Mouse (Mus musculus) midbrain, postnatal 0 days (tissue): ENCODE measurements around the gene Btk. TPM values are rescaled to one million over a fixed set of nuclear protein-coding genes. Genes with fewer than 3 reads are reported as not detected.

Experiments used
- ATAC-seq: fragments of 200-750 bp; cut with Nextera tagmentation; 2 replicates; pipeline ENCODE4 v1.8.0; 2017; ENCODE audit warnings: moderate number of reproducible peaks, mild to moderate bottlenecking, moderate TSS enrichment, moderate library complexity; ENCODE audit not compliant: low FRiP score
- DNase-seq: peaks from one replicate; pipeline ENCODE4 v3.0.0-alpha.2; 2015; ENCODE audit warnings: low spot score
- H3K27ac ChIP-seq: fragments of 300-500 bp; sonication (generic); 2 replicates; pipeline ENCODE4 v1.5.1; 2014; ENCODE audit warnings: low read depth, mild to moderate bottlenecking, low read length, mixed read lengths
- H3K27me3 ChIP-seq: fragments of 300-500 bp; sonication (generic); 2 replicates; pipeline ENCODE4 v1.6.1; 2014; ENCODE audit warnings: low read length, control low read depth, mixed read lengths; ENCODE audit not compliant: insufficient read depth
- H3K36me3 ChIP-seq: fragments of 300-500 bp; sonication (generic); 2 replicates; pipeline ENCODE4 v1.6.1; 2014; ENCODE audit warnings: low read length, control low read depth, mixed read lengths; ENCODE audit not compliant: insufficient read depth
- H3K4me1 ChIP-seq: fragments of 300-500 bp; sonication (generic); 2 replicates; pipeline ENCODE4 v1.6.1; 2014; ENCODE audit warnings: mild to moderate bottlenecking, control low read depth, antibody characterized with exemption, low read length, mixed read lengths; ENCODE audit not compliant: insufficient read depth
- H3K4me2 ChIP-seq: fragments of 300-500 bp; sonication (generic); 2 replicates; pipeline ENCODE4 v1.6.1; 2014; ENCODE audit warnings: low read depth, mild to moderate bottlenecking, low read length, mixed read lengths; ENCODE audit not compliant: poor library complexity, severe bottlenecking
- H3K4me3 ChIP-seq: fragments of 300-500 bp; sonication (generic); 2 replicates; pipeline ENCODE4 v1.5.1; 2014; ENCODE audit warnings: low read depth, mild to moderate bottlenecking, low read length, moderate library complexity
- H3K9ac ChIP-seq: fragments of 300-500 bp; sonication (generic); replicated peaks from 2 replicates; pipeline ENCODE4 v1.6.1; 2014; ENCODE audit warnings: mild to moderate bottlenecking, low read length, moderate library complexity, mixed read lengths; ENCODE audit not compliant: poor library complexity, severe bottlenecking
- H3K9me3 ChIP-seq: fragments of 300-500 bp; sonication (generic); 2 replicates; pipeline ENCODE4 v1.6.1; 2016; ENCODE audit warnings: low read length, control low read depth
- CTCF ChIP-seq: IDR thresholded peaks from 2 replicates; pipeline ENCODE4 v1.5.1; 2016; ENCODE audit warnings: antibody characterized with exemption, mild to moderate bottlenecking
- WGBS: fragments of 180-500 bp; shearing (Covaris S2); extraction: QIAGEN DNeasy Blood & Tissue Kit; methylation state at CpG from one replicate; pipeline ENCODE4 v1.1.7; 2014; 5-methylcytosine and 5-hydroxymethylcytosine counted together
- polyA plus RNA-seq: library from polyadenylated mRNA; unstranded; fragments of >200 nt; fragmentation: Nextera tagmentation; extraction: Ambion mirVana; gene quantifications from 2 replicates; pipeline ENCODE4 v1.2.1, GENCODE M21; 2015
- total RNA-seq: library from RNA; depleted of rRNA; stranded (reverse); fragments of >200 nt; gene quantifications from 2 replicates; pipeline ENCODE4 v1.2.3, GENCODE M21; 2014; rRNA removed

Gene Btk
- 0.27 and 0.52 TPM in 2 replicates for total RNA-seq
- polyA plus RNA-seq, result 0.48 and 0.56 TPM in 2 replicates

DNA sequence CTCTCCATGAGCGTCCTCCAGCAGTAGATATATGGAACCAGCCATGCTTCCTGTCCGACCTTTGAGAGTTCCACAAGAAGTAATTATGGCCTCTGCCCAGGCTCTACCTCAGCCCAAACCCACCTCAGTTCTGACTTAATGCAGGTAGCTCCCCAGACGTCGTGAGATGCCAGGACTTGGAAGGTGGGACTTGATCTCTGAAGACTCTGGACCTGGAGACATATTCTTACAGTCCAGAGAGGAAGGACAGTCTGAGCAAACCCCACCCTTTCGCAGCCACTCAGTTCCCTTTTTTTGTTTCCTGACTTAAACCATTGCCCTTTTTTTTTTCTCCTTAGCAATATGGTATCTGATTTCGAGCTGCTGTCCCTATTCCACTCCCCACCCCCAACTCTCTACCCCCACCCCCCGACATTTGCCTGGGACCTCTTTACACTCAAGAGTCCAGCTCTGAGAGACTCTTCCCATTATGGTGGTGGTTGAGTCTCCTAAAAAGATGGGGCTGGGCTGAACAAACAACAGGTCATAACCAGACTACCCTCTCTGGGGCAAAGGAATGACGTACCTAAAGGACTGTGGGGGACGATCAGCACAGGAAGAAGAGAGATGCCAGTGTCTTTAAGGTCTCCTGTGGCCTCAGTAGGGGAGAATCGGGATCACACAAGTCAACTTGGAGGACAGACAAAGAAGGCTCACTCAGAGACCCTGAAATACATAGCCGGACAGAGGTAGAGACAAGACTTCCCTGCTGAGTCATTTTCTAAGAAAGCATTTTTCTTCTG, at the start of gene Btk:
Gene Btk, minus strand, starts transcription at position 683 of the 782 bp plus-strand sequence.
- ATAC-seq (no peak), DNase-seq (no peak)
- no peak for TF ChIP-seq CTCF
- WGBS, result 82% methylated on average over 11 of the region's 11 CpGs
- Histone ChIP-seq H3K9me3 (no peaks in the 10 kb centered on the region), H3K27me3 (no peaks in the 10 kb centered on the region), H3K4me3 (no peak within 1 kb of the TSS), H3K9ac (no peak within 1 kb of the TSS), H3K27ac (no peak within 1 kb of the TSS), H3K4me1 (no peaks in the 10 kb centered on the region), H3K36me3 (no peaks in the 10 kb centered on the region), H3K4me2 (no peak within 1 kb of the TSS)

DNA sequence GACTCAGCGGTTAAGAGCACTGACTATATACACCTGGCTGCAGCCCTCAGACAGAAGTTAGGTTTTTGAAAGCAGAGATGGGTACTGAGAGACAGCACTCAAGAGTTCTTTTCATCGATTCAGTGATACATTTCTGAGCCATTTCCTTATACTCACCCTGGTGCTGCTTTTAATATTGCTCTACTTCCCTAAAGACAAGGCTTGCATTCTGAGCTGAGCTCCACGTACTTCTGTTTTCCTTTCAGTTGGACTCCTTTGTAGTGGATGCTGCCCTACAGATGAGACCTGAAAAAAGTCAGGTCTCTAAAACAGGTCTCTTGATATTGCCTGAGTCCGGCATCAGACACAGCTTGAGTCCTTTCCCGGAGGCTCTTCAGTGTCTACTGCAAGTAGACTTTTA, 49.3 kb upstream of the Btk start:
- H3K9ac ChIP-seq, result no peak overlapping the region
- no peaks in the 10 kb centered on the region for H3K27me3 ChIP-seq
- 87% methylated on average over 5 of the region's 5 CpGs for WGBS
- DNase-seq (no peak), ATAC-seq (no peak)
- no peak overlapping the region for H3K4me3 ChIP-seq
- no peak overlapping the region for H3K27ac ChIP-seq
- H3K4me1 ChIP-seq, result no peaks in the 10 kb centered on the region
- H3K9me3 ChIP-seq, result no peaks in the 10 kb centered on the region
- no peak for TF ChIP-seq CTCF
- no peaks in the 10 kb centered on the region for H3K36me3 ChIP-seq
- H3K4me2 ChIP-seq, result no peak overlapping the region

DNA sequence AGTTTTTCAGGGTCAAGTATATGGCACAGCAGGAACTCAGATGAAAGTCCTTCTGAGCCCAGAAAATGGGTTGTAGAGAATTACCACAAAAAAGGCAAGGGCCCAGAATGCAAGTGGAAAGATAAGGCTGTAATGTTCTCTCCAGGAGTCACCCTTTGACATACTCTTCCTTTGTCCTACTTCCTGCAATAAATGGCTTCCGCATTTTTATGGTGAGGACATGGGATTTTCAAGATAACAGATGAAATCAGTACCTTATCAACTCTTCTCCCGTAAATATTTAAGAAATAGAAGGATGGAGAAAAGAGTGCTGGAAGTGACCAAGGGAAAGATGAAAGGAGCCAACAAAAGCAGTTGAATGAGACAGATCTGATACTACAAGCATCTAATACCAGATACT, 44.8 kb upstream of the Btk start:
- Histone ChIP-seq H3K27ac (no peak overlapping the region), H3K4me2 (no peak overlapping the region), H3K27me3 (no peaks in the 10 kb centered on the region; the same call in 1 of the 2 replicates), H3K4me3 (no peak overlapping the region), H3K4me1 (no peaks in the 10 kb centered on the region), H3K9me3 (no peaks in the 10 kb centered on the region), H3K9ac (no peak overlapping the region), H3K36me3 (no peaks in the 10 kb centered on the region)
- DNase-seq, result no peak
- TF ChIP-seq CTCF, result no peak
- WGBS, result 81% methylated on average over 2 of the region's 2 CpGs
- no peak for ATAC-seq

DNA sequence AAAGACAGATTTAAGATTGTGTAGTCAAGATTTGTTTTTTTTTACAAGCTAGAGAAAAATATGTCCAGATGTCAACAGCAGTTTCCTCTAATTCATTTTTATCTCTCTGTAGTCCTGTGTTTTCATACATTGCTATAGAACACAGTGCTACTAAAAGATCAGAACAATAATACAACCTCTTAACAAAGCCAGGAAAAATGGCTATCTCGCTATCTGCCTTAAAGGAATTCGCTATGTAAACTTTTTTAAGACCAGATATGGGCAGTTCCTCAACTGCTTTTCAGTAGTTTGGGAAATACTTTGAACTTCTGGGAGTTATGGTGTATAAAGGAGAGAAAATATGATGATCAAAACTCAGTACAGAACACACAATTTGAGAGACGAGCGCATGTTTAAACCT, 40.0 kb upstream of the Btk start:
- Histone ChIP-seq H3K9me3 (no peaks in the 10 kb centered on the region), H3K4me3 (no peak overlapping the region), H3K27ac (no peak overlapping the region), H3K4me1 (no peaks in the 10 kb centered on the region), H3K4me2 (no peak overlapping the region), H3K36me3 (no peaks in the 10 kb centered on the region), H3K9ac (no peak overlapping the region), H3K27me3 (no peaks in the 10 kb centered on the region; the same call in 1 of the 2 replicates)
- DNase-seq (no peak), ATAC-seq (no peak)
- 86% methylated on average over 4 of the region's 4 CpGs for WGBS
- no peak for TF ChIP-seq CTCF

DNA sequence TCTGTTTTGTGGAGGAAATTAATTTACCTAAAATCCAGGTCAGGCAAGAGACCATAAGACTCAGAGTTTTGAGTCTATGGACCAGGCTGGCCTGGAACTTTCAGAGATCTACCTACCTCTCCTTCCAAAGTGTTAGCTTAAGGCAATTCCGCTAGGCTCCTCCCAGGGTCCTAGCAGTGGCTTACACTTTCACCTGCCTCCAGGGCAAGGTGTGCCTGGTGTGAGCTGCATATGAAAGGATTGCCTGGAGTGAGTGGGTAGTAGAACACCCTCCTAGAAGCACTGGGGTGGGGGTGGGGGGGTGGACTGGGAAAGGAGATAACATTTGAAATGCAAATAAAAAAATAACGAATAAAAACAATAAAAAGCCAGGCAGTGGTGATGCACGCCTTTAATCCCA, 38.3 kb upstream of the Btk start:
- Histone ChIP-seq H3K27me3 (no peaks in the 10 kb centered on the region; the same call in 1 of the 2 replicates), H3K4me2 (no peak overlapping the region), H3K4me3 (no peak overlapping the region), H3K4me1 (no peaks in the 10 kb centered on the region), H3K9me3 (no peaks in the 10 kb centered on the region), H3K9ac (no peak overlapping the region), H3K27ac (no peak overlapping the region), H3K36me3 (no peaks in the 10 kb centered on the region)
- no peak for DNase-seq
- 83% methylated on average over 3 of the region's 3 CpGs for WGBS
- no peak for ATAC-seq
- no peak for TF ChIP-seq CTCF

DNA sequence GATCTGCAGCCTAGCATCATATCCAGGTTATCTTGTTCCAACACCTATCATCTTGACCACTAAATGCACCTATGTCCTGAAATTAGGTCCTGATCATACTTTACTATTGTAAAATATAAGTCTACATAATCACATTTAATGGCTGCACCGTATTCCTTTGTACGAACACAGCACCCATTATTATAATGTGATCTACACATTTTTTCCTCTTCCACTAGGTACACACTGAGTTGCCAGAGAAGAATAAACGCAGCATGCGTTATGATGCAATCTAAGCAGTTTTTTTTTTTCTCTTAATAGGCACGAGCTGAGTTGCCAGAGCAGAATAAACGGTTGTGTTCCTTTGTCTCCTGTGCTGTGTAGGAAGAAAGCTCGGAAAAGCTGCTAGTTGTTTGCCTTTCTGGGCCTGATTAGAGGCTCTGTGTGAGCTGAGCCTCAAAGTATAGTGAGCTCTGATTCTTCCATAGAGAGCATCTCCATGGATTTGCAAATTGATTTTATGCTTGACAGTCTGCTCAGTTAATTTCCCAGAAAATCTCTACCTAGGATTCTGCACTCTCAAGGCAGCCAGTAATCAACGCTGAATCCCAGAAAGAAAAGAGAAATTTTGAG, 37.0 kb upstream of the Btk start:
- H3K4me3 ChIP-seq, result no peak overlapping the region
- peak; percentile 47 for DNase-seq
- no peak overlapping the region for H3K4me2 ChIP-seq
- 24% methylated on average over 8 of the region's 8 CpGs for WGBS
- no peaks in the 10 kb centered on the region for H3K36me3 ChIP-seq
- no peaks in the 10 kb centered on the region; the same call in 1 of the 2 replicates for H3K27me3 ChIP-seq
- no peak overlapping the region for H3K9ac ChIP-seq
- no peaks in the 10 kb centered on the region for H3K9me3 ChIP-seq
- no peaks in the 10 kb centered on the region for H3K4me1 ChIP-seq
- peak overlapping the region; percentile 44 for H3K27ac ChIP-seq
- peak; percentile 56; the same call in 1 of the 2 replicates for ATAC-seq
- no peak for TF ChIP-seq CTCF
